Mouse (Mus musculus) heart, adult 18-20 months (tissue): ENCODE data around the gene Lrrc4. TPM values are rescaled to one million over a fixed set of nuclear protein-coding genes. Genes with fewer than 3 reads are reported as not detected.

Experiments used
- DNase-seq, 2 experiments: peaks; one replicate each; pipeline ENCODE4 v3.0.0; 2021 to 2022; ENCODE audit warnings: mixed read lengths in 1 of 2
- total RNA-seq, 2 experiments: library from RNA; stranded (reverse); gene quantifications; 2 replicates each; pipeline ENCODE4 v1.2.3; 2021

Lrrc4 gene
- total RNA-seq, 2 experiments from 2014 or later, result 0.54 to 0.65 TPM

DNA sequence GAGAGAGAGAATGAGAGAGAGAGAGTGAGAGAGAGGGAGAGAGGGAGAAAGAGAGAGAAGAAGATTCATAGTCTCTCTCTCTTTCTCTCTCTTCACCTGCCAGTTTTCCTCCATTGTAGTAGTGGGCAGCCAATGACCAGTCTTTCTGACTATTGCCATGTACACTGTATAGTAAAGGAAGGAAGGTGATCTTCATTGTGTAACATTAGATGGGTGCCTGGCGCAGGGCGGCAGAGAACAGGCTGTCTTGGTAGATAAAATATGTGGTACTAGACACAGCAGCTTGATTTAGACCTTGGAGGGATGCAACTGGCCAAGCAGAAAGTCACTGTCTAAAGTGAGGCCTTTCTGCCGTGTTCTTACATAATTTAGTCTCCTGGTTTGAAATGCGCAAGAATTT is 216.7 kb downstream of the Lrrc4 start:
- peak in 1 of 2 experiments; percentile 16 for DNase-seq

DNA sequence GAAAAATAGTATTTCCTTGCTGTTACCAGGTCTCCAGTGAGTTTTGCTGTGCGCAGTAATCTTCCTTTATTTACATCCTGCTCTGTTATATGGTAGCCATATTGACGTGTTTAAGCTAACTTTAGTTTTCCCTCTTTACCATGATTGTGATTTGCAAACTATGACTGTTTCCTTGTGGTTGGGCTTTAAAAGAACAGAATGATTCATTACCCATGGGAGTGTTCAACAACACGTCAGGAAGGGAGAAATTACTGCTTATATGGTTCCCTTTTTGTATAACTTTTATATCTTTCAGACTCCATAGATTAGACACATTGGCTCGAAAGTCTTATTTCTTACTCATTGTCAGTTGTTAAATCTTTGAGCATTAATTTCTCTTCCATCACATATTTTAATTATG is 218.1 kb downstream of the Lrrc4 start:
- DNase-seq, result no peak

Other genes starting within 250 kb of the Lrrc4 start
- under 1 TPM; 0.10 to 0.97 TPM for gene Lep, start 228.5 kb upstream of the Lrrc4 start, total RNA-seq